Mouse (Mus musculus): ENCODE results near the gene Hoxc9. TPM values are rescaled to one million over a fixed set of nuclear protein-coding genes. Genes with fewer than 3 reads are reported as not detected.

Gene Hoxc9
- polyA plus RNA-seq, 1 experiment from 2014 or later, result 0.75 TPM

DNA sequence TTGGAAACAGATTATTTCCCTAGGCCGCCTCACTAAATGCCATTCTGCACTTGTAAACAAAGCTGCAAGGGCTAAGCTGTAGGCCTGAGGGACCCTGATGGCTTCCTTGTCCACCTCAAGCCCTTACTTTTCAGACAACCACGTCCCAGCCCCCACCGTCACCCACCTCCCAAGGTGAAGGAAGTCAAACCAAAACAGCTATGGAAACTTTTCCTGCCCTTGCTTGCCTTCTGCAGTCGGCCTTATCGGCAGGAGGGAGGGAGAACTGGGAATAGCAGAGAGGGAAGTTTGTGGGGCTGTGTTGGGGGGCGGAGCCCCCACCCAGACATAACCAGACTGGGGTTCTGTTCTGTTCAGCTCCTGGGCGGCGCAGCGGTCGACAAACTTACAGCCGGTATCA, 16.0 kb downstream of the Hoxc9 start:
- DNase-seq (ENCODE audit: low spot score) (no peak), ATAC-seq (ENCODE audit: low FRiP score) (no peak)
- no peaks in the 10 kb centered on the region for H3K36me3 ChIP-seq (replicated peaks; ENCODE audit: control insufficient read depth, insufficient read depth)
- H3K9me3 ChIP-seq (ENCODE audit: control insufficient read depth, low read length), result no peaks in the 10 kb centered on the region
- H3K9ac ChIP-seq, result no peak overlapping the region
- no peaks in the 10 kb centered on the region for H3K4me1 ChIP-seq (replicated peaks; ENCODE audit: control insufficient read depth, insufficient read depth, low read length)
- WGBS, result 2% methylated on average over 11 of the region's 11 CpGs
- no peak overlapping the region for H3K27ac ChIP-seq
- H3K4me2 ChIP-seq (replicated peaks), result no peak overlapping the region
- peaks cover 100% of the 10 kb centered on the region for H3K27me3 ChIP-seq (ENCODE audit: control insufficient read depth, insufficient read depth, low read length)
- no peak overlapping the region for H3K4me3 ChIP-seq (replicated peaks; ENCODE audit: low read length)

DNA sequence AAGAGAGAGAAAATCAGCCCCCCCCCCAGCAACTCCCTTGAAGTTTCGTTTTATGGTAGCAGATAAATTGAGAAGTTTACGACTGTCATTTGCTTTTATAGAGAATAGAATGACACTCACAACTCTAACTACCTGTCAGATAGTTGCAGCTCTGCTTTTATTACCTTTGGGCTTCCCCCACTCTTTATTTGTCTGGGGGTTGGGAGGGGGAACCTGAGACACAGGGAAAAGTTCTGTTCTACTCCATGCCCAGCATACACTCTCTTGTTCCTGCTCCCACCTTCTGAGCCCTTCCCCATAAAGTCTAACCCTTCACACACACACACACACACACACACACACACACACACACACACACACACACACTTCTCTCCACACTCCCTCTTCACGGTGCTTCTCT, 16.6 kb downstream of the Hoxc9 start:
- Histone ChIP-seq H3K27me3 (ENCODE audit: control insufficient read depth, insufficient read depth, low read length) (peaks cover 100% of the 10 kb centered on the region), H3K36me3 (replicated peaks; ENCODE audit: control insufficient read depth, insufficient read depth) (no peaks in the 10 kb centered on the region), H3K9me3 (ENCODE audit: control insufficient read depth, low read length) (no peaks in the 10 kb centered on the region), H3K9ac (no peak overlapping the region), H3K4me2 (replicated peaks) (no peak overlapping the region), H3K4me3 (replicated peaks; ENCODE audit: low read length) (no peak overlapping the region), H3K27ac (no peak overlapping the region), H3K4me1 (replicated peaks; ENCODE audit: control insufficient read depth, insufficient read depth, low read length) (no peaks in the 10 kb centered on the region)
- no peak for DNase-seq (ENCODE audit: low spot score)
- 0% methylated on average over 3 of the region's 3 CpGs for WGBS
- no peak for ATAC-seq (ENCODE audit: low FRiP score)

- no peak overlapping the region for H3K27ac ChIP-seq
- no peak for DNase-seq (ENCODE audit: low spot score)
- no peaks in the 10 kb centered on the region for H3K9me3 ChIP-seq (ENCODE audit: control insufficient read depth, low read length)
- H3K27me3 ChIP-seq (ENCODE audit: control insufficient read depth, insufficient read depth, low read length), result peaks cover 100% of the 10 kb centered on the region
- 3% methylated on average over 9 of the region's 9 CpGs for WGBS
- no peak overlapping the region for H3K4me3 ChIP-seq (replicated peaks; ENCODE audit: low read length)
- ATAC-seq (ENCODE audit: low FRiP score), result no peak
- H3K9ac ChIP-seq, result no peak overlapping the region
- 0 out of 2 replicates have a peak, but pooled peaks cover 4% of the 10 kb centered on the region for H3K4me1 ChIP-seq (replicated peaks; ENCODE audit: control insufficient read depth, insufficient read depth, low read length)
- H3K4me2 ChIP-seq (replicated peaks), result no peak overlapping the region
- no peaks in the 10 kb centered on the region for H3K36me3 ChIP-seq (replicated peaks; ENCODE audit: control insufficient read depth, insufficient read depth)
Observed at GRCm38 (mm10) chr15:102996548-102996947, 20.3 kb downstream of the Hoxc9 start.

DNA sequence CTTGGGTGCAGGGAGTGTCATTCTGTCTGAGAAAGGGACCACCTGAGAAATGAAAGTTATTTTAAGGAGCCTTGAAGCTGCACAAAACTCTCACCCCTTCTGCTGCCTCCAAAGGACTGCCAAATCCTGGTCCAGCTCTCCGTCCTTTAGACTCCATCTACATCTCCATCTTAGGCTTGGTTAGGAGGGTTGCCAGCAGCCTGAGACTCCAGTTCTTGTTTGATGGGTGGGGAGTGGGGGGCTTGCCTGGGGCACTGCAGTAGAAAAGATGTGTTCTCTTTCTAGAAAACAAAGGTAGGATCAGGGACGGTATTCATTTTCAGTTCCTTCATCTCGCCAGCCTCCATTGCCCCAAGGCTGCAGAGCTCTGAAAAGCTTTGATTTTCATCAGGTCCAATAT, 21.2 kb downstream of the Hoxc9 start:
- Histone ChIP-seq H3K4me3 (replicated peaks; ENCODE audit: low read length) (no peak overlapping the region), H3K9ac (no peak overlapping the region), H3K4me2 (replicated peaks) (no peak overlapping the region), H3K4me1 (replicated peaks; ENCODE audit: control insufficient read depth, insufficient read depth, low read length) (0 out of 2 replicates have a peak, but pooled peaks cover 4% of the 10 kb centered on the region), H3K27ac (no peak overlapping the region), H3K27me3 (ENCODE audit: control insufficient read depth, insufficient read depth, low read length) (peaks cover 100% of the 10 kb centered on the region), H3K36me3 (replicated peaks; ENCODE audit: control insufficient read depth, insufficient read depth) (no peaks in the 10 kb centered on the region), H3K9me3 (ENCODE audit: control insufficient read depth, low read length) (no peaks in the 10 kb centered on the region)
- ATAC-seq (ENCODE audit: low FRiP score), result no peak
- no peak for DNase-seq (ENCODE audit: low spot score)
- 0% methylated on average over 3 of the region's 3 CpGs for WGBS

DNA sequence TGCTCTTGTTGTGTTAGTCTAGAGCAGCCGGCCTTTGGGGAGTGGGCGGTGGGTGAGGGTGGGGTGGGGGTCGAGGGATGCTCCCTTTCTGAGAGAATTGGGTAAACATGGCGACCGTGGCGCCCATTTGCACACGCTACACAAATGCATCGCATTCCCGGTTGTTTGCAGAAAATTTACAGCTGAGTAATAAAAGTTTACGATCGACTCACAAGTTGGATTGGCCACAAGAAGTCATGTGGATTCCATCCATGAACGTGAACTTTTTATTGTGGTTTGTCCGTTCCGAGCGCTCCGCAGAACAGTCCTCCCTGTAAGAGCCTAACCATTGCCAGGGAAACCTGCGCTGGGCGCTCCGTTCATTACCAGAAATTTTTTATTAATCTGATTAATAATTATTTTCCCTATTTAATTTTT, 21.7 kb downstream of the Hoxc9 start, which contains the start of gene Hoxc6:
Gene Hoxc6 (plus strand): TSS at position 319 of the 417 bp plus-strand sequence.
- no peak within 1 kb of the TSS for H3K27ac ChIP-seq
- ATAC-seq (ENCODE audit: low FRiP score), result no peak
- peak within 1 kb of the TSS; percentile 28; the same call in 1 of the 2 replicates for H3K4me3 ChIP-seq (replicated peaks; ENCODE audit: low read length)
- H3K9me3 ChIP-seq (ENCODE audit: control insufficient read depth, low read length), result no peaks in the 10 kb centered on the region
- no peak for DNase-seq (ENCODE audit: low spot score)
- H3K4me2 ChIP-seq (replicated peaks), result peak within 1 kb of the TSS; percentile 49
- 3% methylated on average over 19 of the region's 19 CpGs for WGBS
- H3K4me1 ChIP-seq (replicated peaks; ENCODE audit: control insufficient read depth, insufficient read depth, low read length), result 0 out of 2 replicates have a peak, but pooled peaks cover 4% of the 10 kb centered on the region
- no peaks in the 10 kb centered on the region for H3K36me3 ChIP-seq (replicated peaks; ENCODE audit: control insufficient read depth, insufficient read depth)
- H3K9ac ChIP-seq, result no peak within 1 kb of the TSS
- H3K27me3 ChIP-seq (ENCODE audit: control insufficient read depth, insufficient read depth, low read length), result peaks cover 100% of the 10 kb centered on the region

DNA sequence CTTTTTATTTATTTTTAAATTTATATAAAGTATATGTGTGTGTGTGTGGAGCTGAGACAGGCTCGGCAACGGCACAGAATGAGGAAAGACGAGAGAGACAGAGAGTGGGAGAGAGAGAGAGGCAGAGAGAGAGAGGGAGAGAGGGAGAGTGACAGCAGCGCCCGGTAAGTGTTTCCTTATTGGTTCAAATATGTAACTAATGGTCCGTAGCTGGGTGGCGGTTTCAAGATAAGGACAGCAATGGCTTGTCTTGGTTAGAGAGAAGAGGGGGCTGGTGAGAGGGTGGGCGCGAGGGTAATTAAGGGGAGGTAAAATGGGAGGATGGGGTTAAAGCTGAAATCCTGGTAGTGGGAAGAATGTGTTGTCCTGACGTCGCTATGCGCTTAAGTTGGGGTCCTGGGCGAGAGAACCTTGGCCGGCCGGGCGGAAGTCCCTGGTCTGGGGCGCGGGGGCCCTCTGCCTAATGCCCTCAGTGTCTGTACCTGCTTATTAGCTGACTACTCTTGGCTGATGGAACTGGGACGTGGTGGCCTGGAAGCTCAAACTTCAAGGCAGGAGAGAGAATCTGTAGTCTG, 22.5 kb downstream of the Hoxc9 start:
- no peaks in the 10 kb centered on the region for H3K36me3 ChIP-seq (replicated peaks; ENCODE audit: control insufficient read depth, insufficient read depth)
- H3K27ac ChIP-seq, result no peak overlapping the region
- no peak overlapping the region for H3K9ac ChIP-seq
- WGBS, result 1% methylated on average over 19 of the region's 19 CpGs
- peak overlapping the region; percentile 28; the same call in 1 of the 2 replicates for H3K4me3 ChIP-seq (replicated peaks; ENCODE audit: low read length)
- DNase-seq (ENCODE audit: low spot score) (no peak), ATAC-seq (ENCODE audit: low FRiP score) (no peak; the same call in 1 of the 2 replicates)
- 0 out of 2 replicates have a peak, but pooled peaks cover 4% of the 10 kb centered on the region for H3K4me1 ChIP-seq (replicated peaks; ENCODE audit: control insufficient read depth, insufficient read depth, low read length)
- H3K27me3 ChIP-seq (ENCODE audit: control insufficient read depth, insufficient read depth, low read length), result peaks cover 100% of the 10 kb centered on the region
- H3K4me2 ChIP-seq (replicated peaks), result peak overlapping the region; percentile 49; the same call in 1 of the 2 replicates
- no peaks in the 10 kb centered on the region for H3K9me3 ChIP-seq (ENCODE audit: control insufficient read depth, low read length)

- ATAC-seq (ENCODE audit: low FRiP score) (no peak; the same call in 1 of the 2 replicates), DNase-seq (ENCODE audit: low spot score) (no peak)
- Histone ChIP-seq H3K27me3 (ENCODE audit: control insufficient read depth, insufficient read depth, low read length) (peaks cover 100% of the 10 kb centered on the region), H3K4me1 (replicated peaks; ENCODE audit: control insufficient read depth, insufficient read depth, low read length) (0 out of 2 replicates have a peak, but pooled peaks cover 4% of the 10 kb centered on the region), H3K27ac (no peak overlapping the region), H3K4me2 (replicated peaks) (peak overlapping the region; percentile 49), H3K9me3 (ENCODE audit: control insufficient read depth, low read length) (no peaks in the 10 kb centered on the region), H3K36me3 (replicated peaks; ENCODE audit: control insufficient read depth, insufficient read depth) (no peaks in the 10 kb centered on the region), H3K4me3 (replicated peaks; ENCODE audit: low read length) (peak overlapping the region; percentile 28), H3K9ac (no peak overlapping the region)
- WGBS, result 2% methylated on average over 31 of the region's 33 CpGs
Observed at GRCm38 (mm10) chr15:102999183-102999831, 23.1 kb downstream of the Hoxc9 start.

- no peaks in the 10 kb centered on the region for H3K9me3 ChIP-seq (ENCODE audit: control insufficient read depth, low read length)
- no peaks in the 10 kb centered on the region for H3K36me3 ChIP-seq (replicated peaks; ENCODE audit: control insufficient read depth, insufficient read depth)
- H3K4me2 ChIP-seq (replicated peaks), result no peak overlapping the region
- H3K9ac ChIP-seq, result no peak overlapping the region
- ATAC-seq (ENCODE audit: low FRiP score), result no peak
- H3K4me3 ChIP-seq (replicated peaks; ENCODE audit: low read length), result no peak overlapping the region
- H3K27me3 ChIP-seq (ENCODE audit: control insufficient read depth, insufficient read depth, low read length), result peaks cover 100% of the 10 kb centered on the region
- WGBS, result under 1% methylated on average over 10 of the region's 11 CpGs
- H3K27ac ChIP-seq, result no peak overlapping the region
- no peak for DNase-seq (ENCODE audit: low spot score)
- H3K4me1 ChIP-seq (replicated peaks; ENCODE audit: control insufficient read depth, insufficient read depth, low read length), result 0 out of 2 replicates have a peak, but pooled peaks cover 4% of the 10 kb centered on the region
Observed at GRCm38 (mm10) chr15:102999955-103000354, 23.7 kb downstream of the Hoxc9 start.

DNA sequence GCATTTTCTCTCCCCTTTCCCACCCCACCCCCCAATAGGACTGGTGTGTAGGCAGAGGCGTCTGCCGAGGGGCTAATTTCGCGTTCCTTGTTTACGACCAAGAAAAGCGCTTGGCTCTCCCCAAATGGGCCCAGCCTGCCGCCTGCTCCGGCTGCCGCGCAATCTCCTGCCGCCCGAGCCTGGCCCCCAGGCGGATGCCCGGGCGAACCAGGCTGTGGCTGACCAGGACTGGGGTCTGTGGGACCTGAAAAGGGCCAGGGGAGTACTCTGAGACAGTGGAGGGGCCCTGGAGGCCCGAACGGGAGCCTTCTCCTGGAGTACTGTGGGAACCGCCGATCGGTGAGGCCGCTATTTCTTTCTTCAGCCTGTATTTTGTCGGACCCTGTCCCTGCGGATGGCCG, 24.3 kb downstream of the Hoxc9 start:
- no peak overlapping the region for H3K4me3 ChIP-seq (replicated peaks; ENCODE audit: low read length)
- no peak overlapping the region for H3K27ac ChIP-seq
- ATAC-seq (ENCODE audit: low FRiP score) (no peak), DNase-seq (ENCODE audit: low spot score) (no peak)
- H3K4me1 ChIP-seq (replicated peaks; ENCODE audit: control insufficient read depth, insufficient read depth, low read length), result 0 out of 2 replicates have a peak, but pooled peaks cover 4% of the 10 kb centered on the region
- H3K9me3 ChIP-seq (ENCODE audit: control insufficient read depth, low read length), result no peaks in the 10 kb centered on the region
- no peak overlapping the region for H3K9ac ChIP-seq
- WGBS, result 2% methylated on average over 24 of the region's 24 CpGs
- no peaks in the 10 kb centered on the region for H3K36me3 ChIP-seq (replicated peaks; ENCODE audit: control insufficient read depth, insufficient read depth)
- H3K27me3 ChIP-seq (ENCODE audit: control insufficient read depth, insufficient read depth, low read length), result peaks cover 100% of the 10 kb centered on the region
- no peak overlapping the region for H3K4me2 ChIP-seq (replicated peaks)
